Mouse (Mus musculus) embryonic facial prominence, embryonic 15.5 days (tissue): ENCODE measurements around the gene Rasal2. TPM values are rescaled to one million over a fixed set of nuclear protein-coding genes. Genes with fewer than 3 reads are reported as not detected.
"Not testable (repeated sequence)": the region's sequence is repeated elsewhere in the genome, so short reads cannot be mapped to it uniquely, and the experiment has no call there.

Source experiments
- ATAC-seq: fragments of 200-750 bp; cut with Nextera tagmentation; 2 replicates; pipeline ENCODE4 v1.8.0; 2017; ENCODE audit warnings: low read depth, moderate TSS enrichment; ENCODE audit not compliant: insufficient number of reproducible peaks, low FRiP score, low TSS enrichment
- H3K27ac ChIP-seq: fragments of 300-500 bp; sonication (generic); replicated peaks from 2 replicates; pipeline ENCODE4 v1.5.1; 2015; ENCODE audit warnings: mild to moderate bottlenecking, inconsistent platforms
- H3K27me3 ChIP-seq: fragments of 300-500 bp; sonication (generic); 2 replicates; pipeline ENCODE4 v1.6.1; 2015; ENCODE audit warnings: inconsistent platforms
- H3K36me3 ChIP-seq: fragments of 300-500 bp; sonication (generic); 2 replicates; pipeline ENCODE4 v1.6.1; 2015; ENCODE audit warnings: mild to moderate bottlenecking, inconsistent platforms
- H3K4me1 ChIP-seq: fragments of 300-500 bp; sonication (generic); 2 replicates; pipeline ENCODE4 v1.6.1; 2015; ENCODE audit warnings: inconsistent platforms
- H3K4me2 ChIP-seq: fragments of 300-500 bp; sonication (generic); replicated peaks from 2 replicates; pipeline ENCODE4 v1.6.1; 2015; ENCODE audit warnings: mild to moderate bottlenecking, inconsistent platforms
- H3K4me3 ChIP-seq: fragments of 300-500 bp; sonication (generic); replicated peaks from 2 replicates; pipeline ENCODE4 v1.5.1; 2015; ENCODE audit warnings: mild to moderate bottlenecking, inconsistent platforms
- H3K9ac ChIP-seq: fragments of 300-500 bp; sonication (generic); 2 replicates; pipeline ENCODE4 v1.6.1; 2015; ENCODE audit warnings: inconsistent platforms
- H3K9me3 ChIP-seq: fragments of 300-500 bp; sonication (generic); replicated peaks from 2 replicates; pipeline ENCODE4 v1.6.1; 2016; ENCODE audit warnings: inconsistent platforms
- WGBS: fragments of 180-500 bp; shearing (Covaris S2); methylation state at CpG from one replicate; pipeline ENCODE4 v1.1.7; 2015; 5-methylcytosine and 5-hydroxymethylcytosine counted together
- polyA plus RNA-seq: library from polyadenylated mRNA; unstranded; fragments of >200 nt; fragmentation: Nextera tagmentation; extraction: Ambion mirVana; gene quantifications from 2 replicates; pipeline ENCODE4 v1.2.1, GENCODE M21; 2015

Rasal2 gene
- polyA plus RNA-seq, 1 experiment from 2014 or later: 16.8 TPM

DNA sequence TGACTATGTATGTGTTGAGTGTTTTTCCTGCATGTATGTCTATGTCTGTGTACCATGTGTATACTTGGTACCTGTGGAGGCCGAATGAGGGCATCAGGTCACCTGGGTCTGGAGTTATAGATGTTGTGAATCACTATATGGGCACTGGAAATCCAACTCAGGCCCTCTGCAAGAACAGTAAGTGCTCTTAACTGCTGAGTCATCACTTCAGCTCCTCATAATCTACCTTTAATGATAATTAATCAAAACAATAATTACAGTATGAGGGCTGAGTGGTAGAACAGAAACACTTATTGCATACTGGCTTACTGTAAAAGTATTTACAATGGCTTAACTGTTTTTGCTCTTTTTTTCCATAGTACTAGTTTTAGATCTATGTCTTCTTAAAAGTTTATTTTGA lies 172.7 kb downstream of the Rasal2 start:
- Histone ChIP-seq H3K9me3 (no peaks in the 10 kb centered on the region), H3K36me3 (no peaks in the 10 kb centered on the region), H3K4me1 (no peaks in the 10 kb centered on the region), H3K4me2 (no peak overlapping the region), H3K9ac (no peak overlapping the region), H3K27ac (no peak overlapping the region), H3K27me3 (no peaks in the 10 kb centered on the region), H3K4me3 (no peak overlapping the region)
- ATAC-seq: no peak
- 97% methylated on average over 1 of the region's 1 CpGs for WGBS

GRCm38 (mm10) chr1:157236650-157237344 lies 175.6 kb downstream of the Rasal2 start:
- H3K4me3 ChIP-seq, H3K27ac ChIP-seq, H3K27me3 ChIP-seq, ATAC-seq, H3K9ac ChIP-seq, H3K4me2 ChIP-seq, H3K36me3 ChIP-seq, H3K4me1 ChIP-seq, H3K9me3 ChIP-seq: not testable (repeated sequence)
- WGBS: 93% methylated on average over 4 of the region's 4 CpGs

DNA sequence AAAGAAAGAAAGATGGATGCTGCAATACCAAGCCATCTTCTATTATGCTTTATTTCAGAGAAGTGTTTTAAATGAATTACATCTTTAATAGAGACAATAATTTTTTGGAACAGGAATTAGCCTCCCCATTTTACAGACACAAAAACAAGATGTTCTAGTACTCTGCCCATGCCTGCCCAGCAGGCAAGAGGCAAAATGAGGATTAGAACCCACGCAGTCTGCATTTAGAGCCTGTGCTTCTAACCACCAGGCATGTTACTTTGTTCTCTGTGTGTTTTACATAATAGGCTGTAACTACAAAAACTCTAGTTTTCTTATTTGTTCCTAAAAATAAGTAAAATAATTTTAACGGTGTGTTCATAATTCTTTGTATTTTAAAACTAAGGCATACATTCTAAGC lies 178.9 kb downstream of the Rasal2 start:
- Histone ChIP-seq H3K4me1 (no peaks in the 10 kb centered on the region), H3K27me3 (no peaks in the 10 kb centered on the region), H3K4me2 (no peak overlapping the region), H3K27ac (no peak overlapping the region), H3K36me3 (no peaks in the 10 kb centered on the region), H3K9me3 (no peaks in the 10 kb centered on the region), H3K4me3 (no peak overlapping the region), H3K9ac (no peak overlapping the region)
- ATAC-seq: no peak
- WGBS: 70% methylated on average over 2 of the region's 2 CpGs

DNA sequence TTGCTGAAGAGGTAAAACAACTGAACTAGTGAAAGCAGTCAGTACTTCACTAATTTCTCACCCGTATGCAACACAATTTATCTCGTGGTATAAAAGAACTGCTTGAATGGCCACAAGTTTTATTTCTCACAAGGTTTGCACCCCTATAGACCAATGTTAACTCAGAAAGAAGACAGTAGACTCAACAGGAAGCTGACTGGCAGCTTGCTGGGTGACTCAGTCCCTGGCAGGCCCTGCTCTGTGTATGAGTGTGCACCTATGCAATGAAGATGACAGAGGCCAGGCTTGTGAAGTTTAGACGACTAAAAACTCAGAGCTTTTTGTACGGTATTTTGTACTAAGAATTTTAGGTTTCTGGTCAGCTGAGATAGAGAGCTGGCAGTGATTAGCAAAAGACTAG lies 180.0 kb downstream of the Rasal2 start:
- Histone ChIP-seq H3K4me2 (no peak overlapping the region), H3K4me3 (no peak overlapping the region), H3K27me3 (no peaks in the 10 kb centered on the region), H3K27ac (no peak overlapping the region), H3K4me1 (no peaks in the 10 kb centered on the region), H3K36me3 (no peaks in the 10 kb centered on the region), H3K9me3 (no peaks in the 10 kb centered on the region), H3K9ac (no peak overlapping the region)
- 58% methylated on average over 4 of the region's 4 CpGs for WGBS
- no peak for ATAC-seq

DNA sequence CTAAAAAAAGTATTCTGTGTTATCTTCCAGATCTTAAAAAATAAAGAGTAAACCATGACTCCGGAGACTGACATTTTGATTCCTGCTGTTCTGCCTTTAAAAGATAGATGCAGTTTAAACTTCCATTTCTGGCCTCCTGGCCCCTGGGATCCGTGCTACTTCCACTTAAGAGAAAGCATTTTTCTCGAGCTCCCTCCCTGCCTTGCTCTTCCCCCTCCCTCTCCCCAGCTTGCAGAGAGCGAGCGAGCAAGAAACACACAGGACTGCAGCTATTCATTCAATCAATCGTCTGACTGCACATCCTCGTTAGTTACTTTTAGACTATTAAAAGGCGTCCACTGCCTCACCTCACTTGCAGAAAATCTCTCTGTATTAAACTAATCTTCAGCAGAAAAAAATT lies 181.4 kb downstream of the Rasal2 start:
- Histone ChIP-seq H3K4me1 (no peaks in the 10 kb centered on the region), H3K27ac (no peak overlapping the region), H3K9me3 (no peaks in the 10 kb centered on the region), H3K9ac (no peak overlapping the region), H3K4me3 (no peak overlapping the region), H3K36me3 (no peaks in the 10 kb centered on the region), H3K4me2 (no peak overlapping the region), H3K27me3 (no peaks in the 10 kb centered on the region)
- ATAC-seq: no peak
- 20% methylated on average over 8 of the region's 8 CpGs for WGBS

DNA sequence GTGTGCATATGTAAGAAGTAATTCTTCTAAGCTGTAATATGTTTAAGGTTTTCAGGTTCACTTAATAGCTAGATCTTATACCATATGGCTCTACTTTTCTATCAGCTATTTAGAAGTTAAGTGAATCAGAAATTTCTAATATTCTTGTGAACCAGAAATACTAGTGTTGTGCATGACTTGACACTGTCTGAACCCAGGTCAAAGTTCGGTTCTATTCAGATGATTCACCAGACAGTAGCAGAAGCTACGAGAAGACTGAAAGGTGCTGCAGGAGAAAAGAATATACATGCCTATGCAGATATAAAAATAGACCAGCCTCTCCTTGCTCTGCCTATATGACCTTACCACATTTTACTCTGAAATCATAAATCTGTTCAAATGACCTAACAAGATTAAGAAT lies 182.0 kb downstream of the Rasal2 start:
- Histone ChIP-seq H3K27me3 (no peaks in the 10 kb centered on the region), H3K36me3 (no peaks in the 10 kb centered on the region), H3K27ac (no peak overlapping the region), H3K9ac (no peak overlapping the region), H3K4me2 (no peak overlapping the region), H3K9me3 (no peaks in the 10 kb centered on the region), H3K4me3 (no peak overlapping the region), H3K4me1 (no peaks in the 10 kb centered on the region)
- no peak for ATAC-seq
- WGBS: 64% methylated on average over 2 of the region's 2 CpGs

DNA sequence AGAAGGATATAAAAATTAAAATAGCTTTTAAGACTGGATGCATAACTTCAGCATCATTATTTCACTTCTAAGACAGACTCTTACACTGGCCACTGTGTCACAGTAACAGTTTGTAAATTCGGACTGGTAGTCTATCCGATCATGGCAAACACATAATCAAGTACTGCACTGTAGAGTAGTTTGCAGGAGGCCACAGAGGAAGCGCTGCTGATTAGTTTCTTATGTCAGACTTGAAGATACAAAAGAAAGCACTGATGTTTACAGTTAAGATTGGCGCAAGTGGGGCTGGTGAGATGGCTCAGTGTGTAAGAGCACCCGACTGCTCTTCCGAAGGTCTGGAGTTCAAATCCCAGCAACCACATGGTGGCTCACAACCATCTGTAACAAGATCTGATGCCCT lies 187.4 kb downstream of the Rasal2 start:
- no peak overlapping the region for H3K4me2 ChIP-seq
- H3K4me1 ChIP-seq: no peaks in the 10 kb centered on the region
- H3K9ac ChIP-seq: no peak overlapping the region
- 59% methylated on average over 6 of the region's 6 CpGs for WGBS
- H3K27ac ChIP-seq: no peak overlapping the region
- H3K9me3 ChIP-seq: no peaks in the 10 kb centered on the region
- no peak overlapping the region for H3K4me3 ChIP-seq
- H3K36me3 ChIP-seq: no peaks in the 10 kb centered on the region
- no peaks in the 10 kb centered on the region for H3K27me3 ChIP-seq
- no peak for ATAC-seq

- ATAC-seq: no peak
- no peak overlapping the region for H3K27ac ChIP-seq
- WGBS: 71% methylated on average over 3 of the region's 3 CpGs
- no peaks in the 10 kb centered on the region for H3K4me1 ChIP-seq
- no peaks in the 10 kb centered on the region for H3K27me3 ChIP-seq
- no peaks in the 10 kb centered on the region for H3K9me3 ChIP-seq
- H3K4me2 ChIP-seq: no peak overlapping the region
- no peaks in the 10 kb centered on the region for H3K36me3 ChIP-seq
- no peak overlapping the region for H3K4me3 ChIP-seq
- no peak overlapping the region for H3K9ac ChIP-seq
Measured at GRCm38 (mm10) chr1:157220910-157221309, 191.5 kb downstream of the Rasal2 start.

- WGBS: 97% methylated on average over 1 of the region's 1 CpGs
- H3K9ac ChIP-seq: no peak overlapping the region
- no peak for ATAC-seq
- H3K9me3 ChIP-seq: no peaks in the 10 kb centered on the region
- H3K27ac ChIP-seq: no peak overlapping the region
- H3K4me2 ChIP-seq: no peak overlapping the region
- H3K27me3 ChIP-seq: no peaks in the 10 kb centered on the region
- no peaks in the 10 kb centered on the region for H3K36me3 ChIP-seq
- no peak overlapping the region for H3K4me3 ChIP-seq
- H3K4me1 ChIP-seq: no peaks in the 10 kb centered on the region
Measured at GRCm38 (mm10) chr1:157220466-157220865, 191.9 kb downstream of the Rasal2 start.

DNA sequence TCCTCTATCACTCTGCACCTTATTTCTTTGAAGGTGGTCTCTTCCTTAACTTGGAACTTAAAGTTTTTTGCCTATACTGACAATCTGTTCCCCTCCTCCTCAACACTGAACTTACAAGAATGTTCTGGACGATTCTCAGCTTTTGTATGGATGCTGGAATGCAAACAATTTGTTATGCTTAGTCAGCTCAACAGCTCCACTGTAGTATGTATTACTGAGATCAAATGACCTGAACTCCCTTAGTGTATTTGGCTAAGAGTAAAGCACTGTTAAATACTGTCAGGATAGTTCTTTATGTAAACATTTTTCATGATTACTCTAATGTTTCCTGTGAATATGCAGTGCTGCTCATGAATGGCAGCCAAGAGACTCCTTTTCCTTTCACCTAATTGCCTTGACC lies 203.6 kb downstream of the Rasal2 start:
- WGBS: 0% methylated on average over 1 of the region's 1 CpGs
- Histone ChIP-seq H3K36me3 (no peaks in the 10 kb centered on the region), H3K27ac (no peak overlapping the region), H3K4me1 (0 out of 2 replicates have a peak, but pooled peaks cover 9% of the 10 kb centered on the region), H3K27me3 (no peaks in the 10 kb centered on the region), H3K9me3 (0 out of 2 replicates have a peak, but pooled peaks cover 4% of the 10 kb centered on the region), H3K9ac (no peak overlapping the region), H3K4me3 (no peak overlapping the region), H3K4me2 (no peak overlapping the region)
- ATAC-seq: no peak

DNA sequence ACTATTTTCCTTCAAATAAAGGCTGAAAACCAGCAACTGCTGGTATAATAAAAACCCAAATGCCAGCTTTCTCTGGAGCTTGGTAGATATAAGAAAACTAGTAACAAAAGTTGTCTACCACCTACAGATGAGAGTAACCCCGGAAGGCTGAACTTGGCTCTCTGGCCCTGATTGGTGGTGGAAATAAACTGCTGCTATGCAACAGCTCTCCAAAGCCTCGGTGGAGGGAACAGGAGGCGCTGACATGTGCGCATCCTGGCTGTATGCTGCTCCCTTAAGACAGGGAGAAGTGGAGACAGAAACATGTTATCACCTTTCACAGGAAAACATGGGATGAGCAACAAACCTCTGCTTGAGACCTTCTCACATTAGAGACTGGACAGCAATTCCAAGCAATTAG lies 206.7 kb downstream of the Rasal2 start:
- 68% methylated on average over 4 of the region's 4 CpGs for WGBS
- no peak for ATAC-seq

DNA sequence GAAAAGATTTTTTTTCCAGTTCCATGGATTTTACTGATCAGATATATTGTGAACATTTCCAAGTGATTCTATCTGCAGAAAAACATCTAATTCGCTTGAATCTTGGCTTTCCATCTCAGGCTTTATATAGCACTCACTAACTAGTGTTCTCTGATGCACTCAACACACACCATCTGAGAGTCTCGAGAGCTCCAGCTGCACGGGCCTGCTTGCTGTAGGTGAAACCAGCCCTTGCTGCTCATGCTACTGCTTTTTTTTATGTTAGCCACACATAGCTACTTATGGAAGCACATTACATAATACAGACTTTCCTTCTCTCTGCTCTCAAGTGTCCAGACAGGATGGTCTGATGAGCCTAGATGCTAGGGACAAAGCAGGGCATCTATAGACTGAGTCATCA lies 229.4 kb downstream of the Rasal2 start:
- Histone ChIP-seq H3K4me3 (no peak overlapping the region), H3K4me1 (no peaks in the 10 kb centered on the region), H3K27ac (no peak overlapping the region), H3K4me2 (no peak overlapping the region), H3K27me3 (no peaks in the 10 kb centered on the region), H3K9ac (no peak overlapping the region), H3K36me3 (no peaks in the 10 kb centered on the region), H3K9me3 (no peaks in the 10 kb centered on the region)
- WGBS: 63% methylated on average over 3 of the region's 3 CpGs
- no peak for ATAC-seq

More for the DNA sequence above, 206.7 kb downstream of the Rasal2 start:
- no peaks in the 10 kb centered on the region for H3K27me3 ChIP-seq
- H3K9ac ChIP-seq: no peak overlapping the region
- H3K4me1 ChIP-seq: 0 out of 2 replicates have a peak, but pooled peaks cover 9% of the 10 kb centered on the region
- H3K4me3 ChIP-seq: no peak overlapping the region
- no peaks in the 10 kb centered on the region for H3K9me3 ChIP-seq
- no peaks in the 10 kb centered on the region for H3K36me3 ChIP-seq
- H3K27ac ChIP-seq: no peak overlapping the region
- H3K4me2 ChIP-seq: no peak overlapping the region
